Mouse (Mus musculus) cerebellum, adult 2 months (tissue): ENCODE results near the gene Hvcn1.

Experiments
- CTCF ChIP-seq: fragments of 200-500 bp; IDR thresholded peaks from 2 replicates; pipeline ENCODE4 v1.5.1; 2011; ENCODE audit warnings: low read depth, mild to moderate bottlenecking, control low read depth, low read length, moderate library complexity, borderline replicate concordance; ENCODE audit not compliant: insufficient read depth
- POLR2A ChIP-seq: fragments of 200-500 bp; IDR thresholded peaks from 2 replicates; pipeline ENCODE4 v1.6.1; 2011; ENCODE audit warnings: low read length, control low read depth, borderline replicate concordance; ENCODE audit not compliant: insufficient read depth

DNA sequence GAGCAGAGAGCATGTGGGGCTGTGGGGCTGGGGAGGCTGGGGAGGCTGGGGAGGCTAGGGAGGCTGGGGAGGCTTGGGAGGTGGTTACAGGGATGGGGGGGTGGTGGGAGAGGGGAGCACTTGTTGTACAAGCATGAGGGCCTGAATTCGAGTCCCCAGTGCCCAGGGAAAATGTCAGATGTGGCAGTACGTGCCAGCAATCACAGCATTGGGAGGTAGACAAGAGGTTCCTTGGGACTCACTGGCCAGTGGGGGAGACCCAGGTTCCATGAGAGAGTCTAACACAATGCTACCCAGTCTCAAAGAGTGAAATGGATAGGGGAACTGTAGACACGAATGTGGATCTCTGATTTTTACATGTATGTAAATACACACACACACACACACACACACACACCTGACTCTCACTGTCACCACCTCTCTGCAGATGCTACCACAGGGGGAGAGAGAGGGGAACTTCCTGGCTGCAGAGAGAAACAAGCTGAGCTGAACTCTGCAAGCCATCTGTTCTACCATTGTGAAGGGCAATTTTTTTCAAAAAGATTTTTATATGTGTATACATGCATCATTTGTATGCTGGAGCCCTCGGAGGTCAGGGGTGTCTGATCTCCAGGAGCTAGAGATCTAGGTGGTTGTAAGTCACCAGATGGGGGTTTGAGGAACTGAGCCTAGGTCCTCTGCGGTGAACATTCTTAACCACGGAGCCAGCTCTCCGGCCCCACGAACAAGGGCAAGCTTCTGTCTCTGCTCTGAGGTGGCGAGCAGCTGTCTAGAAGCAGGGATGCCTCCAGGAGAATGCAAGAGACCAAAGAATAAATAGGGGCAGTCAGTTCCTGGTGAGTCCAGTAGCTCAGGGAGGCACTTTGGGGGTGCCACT is 28.0 kb downstream of the Hvcn1 start:
- TF ChIP-seq CTCF (0 out of 2 replicates have a peak, but pooled peaks have one; percentile 1), POLR2A (no peak)
